Mouse (Mus musculus): ENCODE results near the gene Map7d1. TPM values are rescaled to one million over a fixed set of nuclear protein-coding genes. Genes with fewer than 3 reads are reported as not detected.
A peak's percentile ranks its signal among the peaks of the same experiment; 100 is the strongest.

Gene Map7d1
- polyA plus RNA-seq, 1 experiment from 2014 or later, result 54.8 TPM

- 0 out of 2 replicates have a peak, but pooled peaks cover 7% of the 10 kb centered on the region for H3K36me3 ChIP-seq (ENCODE audit: control insufficient read depth, insufficient read depth, low read length)
- H3K4me2 ChIP-seq (ENCODE audit: low read length), result 0 out of 2 replicates have a peak overlapping the region, but pooled peaks have one; percentile 5
- H3K4me3 ChIP-seq (ENCODE audit: low read depth, low read length), result no peak overlapping the region
- no peaks in the 10 kb centered on the region for H3K9me3 ChIP-seq (replicated peaks; ENCODE audit: control insufficient read depth, low read length)
- peaks cover 35% of the 10 kb centered on the region for H3K4me1 ChIP-seq (ENCODE audit: control insufficient read depth, insufficient read depth, low read length)
- no peak for DNase-seq (ENCODE audit: low spot score)
- WGBS, result 67% methylated on average over 17 of the region's 17 CpGs
- H3K27ac ChIP-seq (ENCODE audit: low read depth, low read length), result no peak overlapping the region
- no peak for ATAC-seq
- peak overlapping the region; percentile 43 for H3K9ac ChIP-seq (ENCODE audit: low read length)
- no peaks in the 10 kb centered on the region for H3K27me3 ChIP-seq (replicated peaks; ENCODE audit: control insufficient read depth, insufficient read depth, low read length)
Observed at GRCm38 (mm10) chr4:126252411-126253237, 3.5 kb downstream of the Map7d1 start.

GRCm38 (mm10) chr4:126251655-126252254 lies 4.4 kb downstream of the Map7d1 start:
- Histone ChIP-seq H3K4me3 (ENCODE audit: low read depth, low read length) (no peak overlapping the region), H3K9me3 (replicated peaks; ENCODE audit: control insufficient read depth, low read length) (no peaks in the 10 kb centered on the region), H3K9ac (ENCODE audit: low read length) (peak overlapping the region; percentile 43), H3K27me3 (replicated peaks; ENCODE audit: control insufficient read depth, insufficient read depth, low read length) (no peaks in the 10 kb centered on the region), H3K4me2 (ENCODE audit: low read length) (0 out of 2 replicates have a peak overlapping the region, but pooled peaks have one; percentile 7), H3K27ac (ENCODE audit: low read depth, low read length) (peak overlapping the region; percentile 9; the same call in 1 of the 2 replicates), H3K36me3 (ENCODE audit: control insufficient read depth, insufficient read depth, low read length) (0 out of 2 replicates have a peak, but pooled peaks cover 11% of the 10 kb centered on the region), H3K4me1 (ENCODE audit: control insufficient read depth, insufficient read depth, low read length) (peaks cover 28% of the 10 kb centered on the region)
- ATAC-seq (no peak), DNase-seq (ENCODE audit: low spot score) (no peak)
- WGBS, result 68% methylated on average over 11 of the region's 11 CpGs

DNA sequence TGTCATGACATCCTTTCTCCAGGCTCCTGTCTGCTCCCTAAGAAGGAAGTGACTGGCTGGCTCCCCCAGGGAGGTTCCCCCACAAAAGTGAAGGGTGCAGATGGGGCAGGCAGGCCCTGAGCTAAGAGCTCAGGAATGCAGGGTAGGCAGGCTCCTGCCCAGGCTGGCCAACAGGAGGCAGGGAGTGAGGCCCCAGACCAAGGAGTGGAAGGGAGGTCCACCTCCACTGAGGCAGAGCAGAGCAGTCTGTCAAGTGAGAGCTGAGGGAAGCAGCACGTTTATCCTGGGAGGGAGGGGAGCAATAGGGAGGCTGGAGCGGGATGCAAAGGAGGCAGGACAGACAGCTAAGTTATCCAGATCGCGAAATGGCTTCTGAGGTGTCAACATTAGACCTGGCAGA lies 5.5 kb downstream of the Map7d1 start:
- Histone ChIP-seq H3K4me1 (ENCODE audit: control insufficient read depth, insufficient read depth, low read length) (peaks cover 28% of the 10 kb centered on the region), H3K9ac (ENCODE audit: low read length) (no peak overlapping the region)
- no peak for DNase-seq (ENCODE audit: low spot score)

DNA sequence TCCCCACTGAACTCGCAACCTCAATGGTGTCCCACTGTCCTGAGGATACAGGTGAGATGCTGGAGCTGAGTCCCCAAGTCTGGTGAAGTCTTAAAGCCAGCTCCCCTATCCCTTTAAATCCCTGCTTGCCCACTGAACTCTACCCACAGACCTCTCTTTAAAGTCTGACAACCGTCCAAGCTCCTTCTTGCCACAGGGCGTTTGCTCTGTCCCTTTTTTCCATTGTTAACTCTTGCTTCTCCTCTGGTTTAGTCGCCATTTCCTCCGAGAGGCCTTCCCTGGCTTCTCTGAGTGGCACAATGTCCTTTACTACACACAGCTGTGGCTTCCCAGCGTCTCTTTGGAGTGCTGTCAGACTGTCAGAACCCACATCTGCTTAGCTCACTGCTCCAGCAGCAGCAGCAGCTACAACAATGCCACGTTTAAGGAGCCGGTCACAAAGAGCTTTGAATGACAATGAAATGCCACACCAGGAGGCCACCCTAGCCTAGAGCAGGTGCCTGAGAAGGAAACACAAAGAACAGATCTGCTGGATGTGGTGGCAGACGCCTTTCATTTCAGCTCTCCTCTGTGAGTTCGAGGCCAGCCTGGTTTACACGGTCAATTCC lies 7.8 kb downstream of the Map7d1 start:
- peak overlapping the region; percentile 57 for H3K27ac ChIP-seq (ENCODE audit: low read depth, low read length)
- DNase-seq (ENCODE audit: low spot score), result peak; percentile 54
- no peaks in the 10 kb centered on the region for H3K27me3 ChIP-seq (replicated peaks; ENCODE audit: control insufficient read depth, insufficient read depth, low read length)
- no peaks in the 10 kb centered on the region for H3K9me3 ChIP-seq (replicated peaks; ENCODE audit: control insufficient read depth, low read length)
- peaks cover 28% of the 10 kb centered on the region for H3K36me3 ChIP-seq (ENCODE audit: control insufficient read depth, insufficient read depth, low read length)
- H3K4me1 ChIP-seq (ENCODE audit: control insufficient read depth, insufficient read depth, low read length), result peaks cover 14% of the 10 kb centered on the region
- H3K9ac ChIP-seq (ENCODE audit: low read length), result peak overlapping the region; percentile 33
- no peak overlapping the region for H3K4me3 ChIP-seq (ENCODE audit: low read depth, low read length)
- peak; percentile 67 for ATAC-seq
- WGBS, result 10% methylated on average over 11 of the region's 11 CpGs
- no peak overlapping the region for H3K4me2 ChIP-seq (ENCODE audit: low read length)

More for the DNA sequence above, 5.5 kb downstream of the Map7d1 start:
- 54% methylated on average over 4 of the region's 4 CpGs for WGBS
- Histone ChIP-seq H3K9me3 (replicated peaks; ENCODE audit: control insufficient read depth, low read length) (no peaks in the 10 kb centered on the region), H3K27me3 (replicated peaks; ENCODE audit: control insufficient read depth, insufficient read depth, low read length) (no peaks in the 10 kb centered on the region), H3K4me2 (ENCODE audit: low read length) (no peak overlapping the region), H3K36me3 (ENCODE audit: control insufficient read depth, insufficient read depth, low read length) (peaks cover 20% of the 10 kb centered on the region), H3K4me3 (ENCODE audit: low read depth, low read length) (no peak overlapping the region), H3K27ac (ENCODE audit: low read depth, low read length) (no peak overlapping the region)
- no peak for ATAC-seq

GRCm38 (mm10) chr4:126246202-126246889 lies 9.8 kb downstream of the Map7d1 start:
- no peak for DNase-seq (ENCODE audit: low spot score)
- no peaks in the 10 kb centered on the region for H3K27me3 ChIP-seq (replicated peaks; ENCODE audit: control insufficient read depth, insufficient read depth, low read length)
- no peak overlapping the region for H3K27ac ChIP-seq (ENCODE audit: low read depth, low read length)
- no peak overlapping the region for H3K4me2 ChIP-seq (ENCODE audit: low read length)
- no peak overlapping the region for H3K9ac ChIP-seq (ENCODE audit: low read length)
- peaks cover 2% of the 10 kb centered on the region; the same call in 1 of the 2 replicates for H3K4me1 ChIP-seq (ENCODE audit: control insufficient read depth, insufficient read depth, low read length)
- H3K4me3 ChIP-seq (ENCODE audit: low read depth, low read length), result no peak overlapping the region
- peaks cover 40% of the 10 kb centered on the region for H3K36me3 ChIP-seq (ENCODE audit: control insufficient read depth, insufficient read depth, low read length)
- 76% methylated on average over 13 of the region's 13 CpGs for WGBS
- no peak for ATAC-seq
- H3K9me3 ChIP-seq (replicated peaks; ENCODE audit: control insufficient read depth, low read length), result no peaks in the 10 kb centered on the region

GRCm38 (mm10) chr4:126242510-126242909 lies 13.6 kb downstream of the Map7d1 start:
- ATAC-seq, result no peak
- H3K4me2 ChIP-seq (ENCODE audit: low read length), result no peak overlapping the region
- DNase-seq (ENCODE audit: low spot score), result no peak
- WGBS, result 92% methylated on average over 6 of the region's 6 CpGs
- no peak overlapping the region for H3K27ac ChIP-seq (ENCODE audit: low read depth, low read length)
- H3K4me3 ChIP-seq (ENCODE audit: low read depth, low read length), result no peak overlapping the region
- no peak overlapping the region for H3K9ac ChIP-seq (ENCODE audit: low read length)
- peaks cover 70% of the 10 kb centered on the region for H3K36me3 ChIP-seq (ENCODE audit: control insufficient read depth, insufficient read depth, low read length)
- no peaks in the 10 kb centered on the region for H3K27me3 ChIP-seq (replicated peaks; ENCODE audit: control insufficient read depth, insufficient read depth, low read length)
- H3K9me3 ChIP-seq (replicated peaks; ENCODE audit: control insufficient read depth, low read length), result no peaks in the 10 kb centered on the region
- H3K4me1 ChIP-seq (ENCODE audit: control insufficient read depth, insufficient read depth, low read length), result no peaks in the 10 kb centered on the region

DNA sequence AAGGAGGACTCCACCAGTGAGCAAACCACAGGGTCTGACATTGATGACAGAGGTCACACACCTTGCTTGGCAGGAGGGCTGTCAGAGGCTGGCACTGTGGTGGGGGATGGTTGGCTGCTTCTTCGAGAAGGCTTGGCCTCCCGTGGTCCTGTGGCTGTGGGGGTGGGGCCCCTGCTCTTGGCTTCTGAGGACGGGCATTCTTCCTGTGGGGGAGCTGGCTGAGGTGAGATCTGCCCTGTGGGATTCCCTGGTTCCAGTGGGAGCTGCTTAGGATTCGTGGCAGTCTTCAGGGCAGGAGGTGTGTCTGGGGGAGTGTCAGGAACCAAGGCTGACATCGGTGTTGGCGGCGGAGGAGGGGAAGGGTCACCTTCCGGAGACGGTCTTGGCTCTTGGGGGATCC lies 14.2 kb downstream of the Map7d1 start:
- H3K36me3 ChIP-seq (ENCODE audit: control insufficient read depth, insufficient read depth, low read length), result peaks cover 72% of the 10 kb centered on the region

GRCm38 (mm10) chr4:126239862-126240475 lies 16.2 kb downstream of the Map7d1 start:
- Histone ChIP-seq H3K27ac (ENCODE audit: low read depth, low read length) (no peak overlapping the region), H3K9ac (ENCODE audit: low read length) (no peak overlapping the region), H3K4me2 (ENCODE audit: low read length) (no peak overlapping the region), H3K27me3 (replicated peaks; ENCODE audit: control insufficient read depth, insufficient read depth, low read length) (no peaks in the 10 kb centered on the region), H3K4me3 (ENCODE audit: low read depth, low read length) (no peak overlapping the region), H3K9me3 (replicated peaks; ENCODE audit: control insufficient read depth, low read length) (no peaks in the 10 kb centered on the region), H3K4me1 (ENCODE audit: control insufficient read depth, insufficient read depth, low read length) (no peaks in the 10 kb centered on the region), H3K36me3 (ENCODE audit: control insufficient read depth, insufficient read depth, low read length) (peaks cover 82% of the 10 kb centered on the region)
- 91% methylated on average over 13 of the region's 13 CpGs for WGBS
- DNase-seq (ENCODE audit: low spot score), result no peak
- ATAC-seq, result no peak

More for the DNA sequence above, 14.2 kb downstream of the Map7d1 start:
- H3K9me3 ChIP-seq (replicated peaks; ENCODE audit: control insufficient read depth, low read length), result no peaks in the 10 kb centered on the region
- H3K27ac ChIP-seq (ENCODE audit: low read depth, low read length), result no peak overlapping the region
- no peak overlapping the region for H3K4me2 ChIP-seq (ENCODE audit: low read length)
- WGBS, result 50% methylated on average over 9 of the region's 9 CpGs
- no peaks in the 10 kb centered on the region for H3K27me3 ChIP-seq (replicated peaks; ENCODE audit: control insufficient read depth, insufficient read depth, low read length)
- no peak overlapping the region for H3K4me3 ChIP-seq (ENCODE audit: low read depth, low read length)
- no peaks in the 10 kb centered on the region for H3K4me1 ChIP-seq (ENCODE audit: control insufficient read depth, insufficient read depth, low read length)
- DNase-seq (ENCODE audit: low spot score) (no peak), ATAC-seq (no peak)
- no peak overlapping the region for H3K9ac ChIP-seq (ENCODE audit: low read length)
